Mouse (Mus musculus): ENCODE results near the gene Matn4.

DNA sequence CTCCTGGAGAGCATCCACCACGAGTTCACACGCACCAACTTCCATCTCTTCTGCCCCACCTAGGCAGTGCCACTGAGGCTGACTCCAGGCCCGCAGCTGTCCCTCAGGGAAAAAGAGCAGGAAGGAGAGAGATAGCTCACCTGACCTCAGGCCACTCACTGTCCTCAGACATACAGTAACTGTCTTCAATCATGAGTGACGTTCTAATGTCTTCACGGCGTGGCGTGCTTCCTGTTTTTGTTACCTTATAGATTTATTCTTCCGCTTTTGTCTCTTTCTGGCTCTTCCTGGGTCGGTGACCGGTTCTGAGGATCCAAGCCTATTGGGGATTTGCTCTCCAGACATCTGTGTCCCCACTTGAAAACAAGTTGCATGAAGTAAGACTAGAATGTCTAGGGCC lies 9.6 kb upstream of the Matn4 start:
- TF ChIP-seq CTCF (IDR thresholded peaks at IDR 0.05; ENCODE audit: extremely low read depth, insufficient read depth, insufficient read length, insufficient replicate concordance) (no peak), POLR2A (IDR thresholded peaks at IDR 0.05; ENCODE audit: low read depth, low read length) (no peak)
